In the genomic region with DNA sequence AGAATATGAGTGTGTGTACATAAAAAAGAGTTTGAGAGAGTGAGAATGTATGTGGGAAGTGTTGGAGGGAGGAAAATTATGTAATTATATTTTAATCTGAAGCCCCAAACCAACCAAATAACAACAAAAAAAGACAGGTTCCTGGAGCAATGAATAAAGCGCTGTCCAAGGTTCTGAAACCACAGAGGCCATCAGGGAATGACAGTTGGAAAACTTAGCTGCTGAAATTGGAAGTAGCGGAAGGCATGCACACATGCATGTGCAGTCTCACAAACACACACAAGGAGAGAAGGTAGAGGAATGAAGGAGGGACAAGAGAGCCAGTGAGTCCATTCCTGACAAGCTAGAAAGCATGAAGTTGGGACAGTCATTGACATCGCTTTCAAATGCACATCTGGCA, we compare ENCODE assay signal across 22 mouse cellular contexts. TPM values are rescaled to one million over a fixed set of nuclear protein-coding genes. Genes with fewer than 3 reads are reported as not detected.
DNase-seq lines count a peak whose midpoint lies in the region; ATAC-seq and TF ChIP-seq lines count a peak whose summit lies in the region.
"Had no signal": no experiment of that assay in that cellular context is flagged by ENCODE, and none has a peak within 500 bp of the region (broad histone marks: within the 10 kb centered on the region; RNA-seq: fewer than 3 reads in every experiment).

No protein-coding gene starts in this region.

- peak; percentile 67 for DNase-seq in embryonic facial prominence, embryonic 11.5 days (ENCODE audit: low spot score)
- no peak for DNase-seq in embryonic facial prominence, embryonic 10.5 days (ENCODE audit: low spot score)
- peak; percentile 76 for DNase-seq in lung, embryonic 14.5 days
- no peak for DNase-seq in lung, adult 2 months
- DNase-seq in adipocyte (ENCODE audit: low spot score), result peak; percentile 62
- peak; percentile 51 for DNase-seq in forelimb bud, embryonic 11.5 days (ENCODE audit: low read depth, low spot score)
- DNase-seq in right cerebral cortex, adult 2 months (ENCODE audit: low spot score in 2 of 2), result no peak
- DNase-seq: adrenal gland, postnatal 14 days; cerebellum, adult 9-11 months; gastrocnemius, adult 2 months; heart, adult 11 months; kidney, adult 9 months; midbrain, embryonic 14.5 days; right cerebral cortex, postnatal 14 days; thymus, postnatal 36 days had no signal

- no peaks in the 10 kb centered on the region for H3K36me3 ChIP-seq in embryonic facial prominence, embryonic 11.5 days (replicated peaks; ENCODE audit: control insufficient read depth, insufficient read depth, low read depth, low read length)
- no peaks in the 10 kb centered on the region for H3K36me3 ChIP-seq in embryonic facial prominence, embryonic 10.5 days (replicated peaks)
- H3K36me3 ChIP-seq in lung, embryonic 14.5 days (ENCODE audit: insufficient read depth), result no peaks in the 10 kb centered on the region
- H3K36me3 ChIP-seq: forebrain, embryonic 12.5 days; heart, embryonic 15.5 days; limb, embryonic 15.5 days; lung, embryonic 15.5 days had no signal

- H3K4me2 ChIP-seq in embryonic facial prominence, embryonic 11.5 days (ENCODE audit: low read depth, low read length), result no peak overlapping the region
- H3K4me2 ChIP-seq in lung, embryonic 14.5 days, result no peak overlapping the region
- H3K4me2 ChIP-seq: forebrain, embryonic 12.5 days; heart, embryonic 15.5 days; limb, embryonic 15.5 days; lung, embryonic 15.5 days had no signal

- no peak overlapping the region for H3K4me3 ChIP-seq in embryonic facial prominence, embryonic 11.5 days (ENCODE audit: low read depth, low read length)
- no peak overlapping the region for H3K4me3 ChIP-seq in embryonic facial prominence, embryonic 10.5 days
- H3K4me3 ChIP-seq in lung, embryonic 14.5 days (ENCODE audit: low read depth, low read length), result no peak overlapping the region
- no peak overlapping the region for H3K4me3 ChIP-seq in lung, adult 2 months (replicated peaks; ENCODE audit: extremely low read depth, low read depth, low read length)
- H3K4me3 ChIP-seq: forebrain, embryonic 12.5 days; gastrocnemius, adult 2 months; heart, embryonic 15.5 days; layer of hippocampus, adult 2 months; limb, embryonic 15.5 days; lung, embryonic 15.5 days had no signal

- no peak for ATAC-seq in embryonic facial prominence, embryonic 11.5 days (replicated peaks; ENCODE audit: insufficient number of reproducible peaks, low FRiP score, low TSS enrichment, low read depth)
- no peak for ATAC-seq in lung, embryonic 14.5 days (ENCODE audit: insufficient read depth)
- no peak for ATAC-seq in activated CD4-positive, CD25-positive, alpha-beta regulatory T cell, adult 4 months
- ATAC-seq: hindbrain, postnatal 0 days had no signal

- 60% methylated on average over 3 of the region's 3 CpGs for WGBS in embryonic facial prominence, embryonic 11.5 days
- 69% methylated on average over 3 of the region's 3 CpGs for WGBS in embryonic facial prominence, embryonic 10.5 days
- WGBS in lung, embryonic 14.5 days, result 64% methylated on average over 3 of the region's 3 CpGs
- WGBS in lung, adult 2 months, result 57% methylated on average over 3 of the region's 3 CpGs

- no peak overlapping the region for H3K27ac ChIP-seq in embryonic facial prominence, embryonic 11.5 days (replicated peaks; ENCODE audit: low read depth, low read length)
- H3K27ac ChIP-seq in embryonic facial prominence, embryonic 10.5 days (replicated peaks), result no peak overlapping the region
- H3K27ac ChIP-seq in lung, embryonic 14.5 days (ENCODE audit: low read depth), result no peak overlapping the region
- H3K27ac ChIP-seq: forebrain, embryonic 12.5 days; gastrocnemius, adult 2 months; heart, embryonic 15.5 days; hindbrain, postnatal 0 days; layer of hippocampus, adult 2 months; limb, embryonic 15.5 days; lung, embryonic 15.5 days had no signal

- no peaks in the 10 kb centered on the region for H3K9me3 ChIP-seq in embryonic facial prominence, embryonic 11.5 days (replicated peaks; ENCODE audit: control insufficient read depth, low read length)
- H3K9me3 ChIP-seq in embryonic facial prominence, embryonic 10.5 days, result no peaks in the 10 kb centered on the region
- no peaks in the 10 kb centered on the region for H3K9me3 ChIP-seq in lung, embryonic 14.5 days (ENCODE audit: low read depth, low read length)
- H3K9me3 ChIP-seq: forebrain, embryonic 12.5 days; heart, embryonic 15.5 days; limb, embryonic 15.5 days; lung, embryonic 15.5 days had no signal

- no peak for TF ChIP-seq CTCF in lung, embryonic 14.5 days (IDR thresholded peaks at IDR 0.05; ENCODE audit: low read depth)
- TF ChIP-seq CTCF in lung, adult 2 months (IDR thresholded peaks at IDR 0.05; ENCODE audit: insufficient read depth, low read length), result no peak

- no peaks in the 10 kb centered on the region for H3K27me3 ChIP-seq in embryonic facial prominence, embryonic 11.5 days (ENCODE audit: control insufficient read depth, insufficient read depth, low read length)
- no peaks in the 10 kb centered on the region for H3K27me3 ChIP-seq in embryonic facial prominence, embryonic 10.5 days (replicated peaks; ENCODE audit: low read depth, poor library complexity, severe bottlenecking)
- H3K27me3 ChIP-seq in lung, embryonic 14.5 days (ENCODE audit: insufficient read depth, low read length), result no peaks in the 10 kb centered on the region
- H3K27me3 ChIP-seq: forebrain, embryonic 12.5 days; heart, embryonic 15.5 days; limb, embryonic 15.5 days; lung, embryonic 15.5 days had no signal

- no peak overlapping the region for H3K9ac ChIP-seq in embryonic facial prominence, embryonic 11.5 days (replicated peaks; ENCODE audit: low read length)
- H3K9ac ChIP-seq in lung, embryonic 14.5 days, result no peak overlapping the region
- H3K9ac ChIP-seq: forebrain, embryonic 12.5 days; heart, embryonic 15.5 days; limb, embryonic 15.5 days; lung, embryonic 15.5 days had no signal

- no peak for TF ChIP-seq POLR2A in lung, adult 2 months (IDR thresholded peaks at IDR 0.05; ENCODE audit: borderline replicate concordance, extremely low read depth, low read depth, low read length)

- H3K4me1 ChIP-seq in embryonic facial prominence, embryonic 11.5 days (ENCODE audit: control insufficient read depth, insufficient read depth, low read length), result no peaks in the 10 kb centered on the region
- H3K4me1 ChIP-seq in embryonic facial prominence, embryonic 10.5 days, result no peaks in the 10 kb centered on the region
- H3K4me1 ChIP-seq in lung, embryonic 14.5 days (ENCODE audit: insufficient read depth), result no peaks in the 10 kb centered on the region
- H3K4me1 ChIP-seq in lung, adult 2 months (ENCODE audit: control insufficient read depth, insufficient read depth, low read length), result no peaks in the 10 kb centered on the region
- H3K4me1 ChIP-seq: forebrain, embryonic 12.5 days; heart, embryonic 15.5 days; limb, embryonic 15.5 days; lung, embryonic 15.5 days had no signal

RNA-seq across cellular contexts. Expression of a gene that starts 56.1 kb away (rescaled TPM):
- 20.3 and 21.0 TPM in 2 replicates for polyA plus RNA-seq in embryonic facial prominence, embryonic 11.5 days (2014; fragmentation: Nextera tagmentation; extraction: Ambion mirVana)
- polyA plus RNA-seq in embryonic facial prominence, embryonic 10.5 days (2016; fragmentation: Nextera tagmentation; extraction: Ambion mirVana), result 16.9 and 19.3 TPM in 2 replicates
- polyA plus RNA-seq in lung, embryonic 14.5 days (2014; fragmentation: Nextera tagmentation; extraction: Ambion mirVana), result 16.0 and 17.2 TPM in 2 replicates
- polyA plus RNA-seq in lung, adult 2 months (2012; rRNA removed), result 12.2 and 12.4 TPM in 2 replicates
- polyA plus RNA-seq in activated CD4-positive, CD25-positive, alpha-beta regulatory T cell, adult 4 months (2017; shearing (Covaris generic)), result 1 to 10 TPM; 2.8 to 3.1 TPM

RNA-seq across cellular contexts. Expression of a gene that starts 58.9 kb away (rescaled TPM):
- 121 and 128 TPM in 2 replicates for polyA plus RNA-seq in embryonic facial prominence, embryonic 11.5 days (2014; fragmentation: Nextera tagmentation; extraction: Ambion mirVana)
- polyA plus RNA-seq in embryonic facial prominence, embryonic 10.5 days (2016; fragmentation: Nextera tagmentation; extraction: Ambion mirVana), result 115 and 130 TPM in 2 replicates
- 93.7 and 94.5 TPM in 2 replicates for polyA plus RNA-seq in lung, embryonic 14.5 days (2014; fragmentation: Nextera tagmentation; extraction: Ambion mirVana)
- 35.7 and 40.6 TPM in 2 replicates for polyA plus RNA-seq in lung, adult 2 months (2012; rRNA removed)
- 10 to 100 TPM; 34.7 to 43.2 TPM for polyA plus RNA-seq in activated CD4-positive, CD25-positive, alpha-beta regulatory T cell, adult 4 months (2017; shearing (Covaris generic))

Comparison
In these comparisons a context has a peak if more than half of its experiments do, and no peak if none do; other contexts are left out.
1. DNase-seq: peak in embryonic facial prominence, embryonic 11.5 days (single experiment), lung, embryonic 14.5 days (single experiment), adipocyte (single experiment) and forelimb bud, embryonic 11.5 days (single experiment); none in embryonic facial prominence, embryonic 10.5 days (single experiment), lung, adult 2 months (single experiment) and right cerebral cortex, adult 2 months (0 of 2).